Mouse (Mus musculus) hindbrain, embryonic 13.5 days (tissue): ENCODE data around the gene Gpx1. TPM values are rescaled to one million over a fixed set of nuclear protein-coding genes. Genes with fewer than 3 reads are reported as not detected.

Experiments
- ATAC-seq: fragments of 200-750 bp; cut with Nextera tagmentation; 2 replicates; pipeline ENCODE4 v1.8.0; 2017; ENCODE audit warnings: moderate TSS enrichment; ENCODE audit not compliant: low FRiP score
- H3K27ac ChIP-seq: fragments of 300-500 bp; sonication (generic); 2 replicates; pipeline ENCODE4 v1.5.1; 2015; ENCODE audit warnings: inconsistent platforms, mild to moderate bottlenecking, moderate library complexity
- H3K27me3 ChIP-seq: fragments of 300-500 bp; sonication (generic); 2 replicates; pipeline ENCODE4 v1.6.1; 2015; ENCODE audit warnings: mild to moderate bottlenecking, inconsistent platforms
- H3K36me3 ChIP-seq: fragments of 300-500 bp; sonication (generic); 2 replicates; pipeline ENCODE4 v1.6.1; 2015; ENCODE audit warnings: mild to moderate bottlenecking, inconsistent platforms
- H3K4me1 ChIP-seq: fragments of 300-500 bp; sonication (generic); replicated peaks from 2 replicates; pipeline ENCODE4 v1.6.1; 2015; ENCODE audit warnings: inconsistent platforms
- H3K4me2 ChIP-seq: fragments of 300-500 bp; sonication (generic); 2 replicates; pipeline ENCODE4 v1.6.1; 2015; ENCODE audit warnings: inconsistent platforms, mild to moderate bottlenecking, moderate library complexity
- H3K4me3 ChIP-seq: fragments of 300-500 bp; sonication (generic); 2 replicates; pipeline ENCODE4 v1.5.1; 2015; ENCODE audit warnings: mild to moderate bottlenecking, inconsistent platforms
- H3K9ac ChIP-seq: fragments of 300-500 bp; sonication (generic); 2 replicates; pipeline ENCODE4 v1.6.1; 2015; ENCODE audit warnings: mild to moderate bottlenecking, inconsistent platforms
- H3K9me3 ChIP-seq: fragments of 300-500 bp; sonication (generic); 2 replicates; pipeline ENCODE4 v1.6.1; 2016; ENCODE audit warnings: inconsistent platforms
- WGBS: fragments of 180-500 bp; shearing (Covaris S2); methylation state at CpG from one replicate; pipeline ENCODE4 v1.1.7; 2015; 5-methylcytosine and 5-hydroxymethylcytosine counted together
- polyA plus RNA-seq: library from polyadenylated mRNA; unstranded; fragments of >200 nt; fragmentation: Nextera tagmentation; extraction: Ambion mirVana; gene quantifications from 2 replicates; pipeline ENCODE4 v1.2.1, GENCODE M21; 2015

Gene Gpx1
- polyA plus RNA-seq, 1 experiment from 2014 or later = 518 TPM

GRCm38 (mm10) chr9:108341801-108342200, 3.1 kb downstream of the Gpx1 start:
- no peak for ATAC-seq
- Histone ChIP-seq H3K9me3 (no peaks in the 10 kb centered on the region), H3K27me3 (no peaks in the 10 kb centered on the region), H3K9ac (no peak overlapping the region), H3K4me3 (no peak overlapping the region), H3K4me2 (no peak overlapping the region), H3K4me1 (peaks cover 37% of the 10 kb centered on the region), H3K36me3 (no peaks in the 10 kb centered on the region), H3K27ac (no peak overlapping the region)

- Histone ChIP-seq H3K4me1 (peaks cover 38% of the 10 kb centered on the region), H3K27ac (no peak overlapping the region), H3K36me3 (no peaks in the 10 kb centered on the region), H3K9ac (peak overlapping the region; percentile 46; the same call in 1 of the 2 replicates), H3K4me3 (no peak overlapping the region), H3K27me3 (no peaks in the 10 kb centered on the region), H3K4me2 (no peak overlapping the region), H3K9me3 (no peaks in the 10 kb centered on the region)
- ATAC-seq = no peak
- WGBS = 55% methylated on average over 5 of the region's 5 CpGs
Observed at GRCm38 (mm10) chr9:108342301-108342831, 3.7 kb downstream of the Gpx1 start.

- Histone ChIP-seq H3K27me3 (no peaks in the 10 kb centered on the region), H3K36me3 (no peaks in the 10 kb centered on the region), H3K4me2 (no peak overlapping the region), H3K4me3 (no peak overlapping the region), H3K9me3 (no peaks in the 10 kb centered on the region), H3K9ac (no peak overlapping the region), H3K27ac (no peak overlapping the region), H3K4me1 (peaks cover 38% of the 10 kb centered on the region)
- no peak for ATAC-seq
- WGBS = 85% methylated on average over 3 of the region's 3 CpGs
Observed at GRCm38 (mm10) chr9:108343331-108343730, 4.6 kb downstream of the Gpx1 start.

GRCm38 (mm10) chr9:108343835-108344234, 5.1 kb downstream of the Gpx1 start:
- H3K4me1 ChIP-seq = peaks cover 38% of the 10 kb centered on the region
- 96% methylated on average over 1 of the region's 1 CpGs for WGBS
- no peaks in the 10 kb centered on the region for H3K36me3 ChIP-seq
- no peaks in the 10 kb centered on the region for H3K27me3 ChIP-seq
- no peak for ATAC-seq
- H3K9me3 ChIP-seq = no peaks in the 10 kb centered on the region
- no peak overlapping the region for H3K4me2 ChIP-seq
- no peak overlapping the region for H3K4me3 ChIP-seq
- H3K27ac ChIP-seq = no peak overlapping the region
- no peak overlapping the region for H3K9ac ChIP-seq

- no peak overlapping the region for H3K9ac ChIP-seq
- H3K27ac ChIP-seq = no peak overlapping the region
- no peaks in the 10 kb centered on the region for H3K27me3 ChIP-seq
- ATAC-seq = no peak
- no peak overlapping the region for H3K4me2 ChIP-seq
- peaks cover 43% of the 10 kb centered on the region for H3K4me1 ChIP-seq
- 85% methylated on average over 4 of the region's 4 CpGs for WGBS
- H3K4me3 ChIP-seq = no peak overlapping the region
- no peaks in the 10 kb centered on the region for H3K9me3 ChIP-seq
- H3K36me3 ChIP-seq = no peaks in the 10 kb centered on the region
Observed at GRCm38 (mm10) chr9:108344471-108344870, 5.8 kb downstream of the Gpx1 start.

GRCm38 (mm10) chr9:108347024-108347423, 8.3 kb downstream of the Gpx1 start:
- Histone ChIP-seq H3K9me3 (no peaks in the 10 kb centered on the region), H3K4me3 (peak overlapping the region; percentile 98), H3K9ac (peak overlapping the region; percentile 92), H3K27me3 (no peaks in the 10 kb centered on the region), H3K4me2 (peak overlapping the region; percentile 86), H3K27ac (peak overlapping the region; percentile 98), H3K4me1 (peaks cover 25% of the 10 kb centered on the region), H3K36me3 (peaks cover 24% of the 10 kb centered on the region)
- 9% methylated on average over 11 of the region's 11 CpGs for WGBS
- 0 out of 2 replicates have a peak, but pooled peaks have one; percentile 4 for ATAC-seq

GRCm38 (mm10) chr9:108347540-108348289, 9.0 kb downstream of the Gpx1 start, which contains the start of gene Usp4:
Gene Usp4 (plus strand): TSS chr9:108347853.
- Histone ChIP-seq H3K4me3 (peak within 1 kb of the TSS; percentile 98), H3K4me1 (peaks cover 25% of the 10 kb centered on the region), H3K9ac (peak within 1 kb of the TSS; percentile 92), H3K36me3 (peaks cover 31% of the 10 kb centered on the region), H3K4me2 (peak within 1 kb of the TSS; percentile 86), H3K9me3 (no peaks in the 10 kb centered on the region), H3K27me3 (no peaks in the 10 kb centered on the region), H3K27ac (peak within 1 kb of the TSS; percentile 98)
- under 1% methylated on average over 71 of the region's 75 CpGs for WGBS
- peak; percentile 97 for ATAC-seq

GRCm38 (mm10) chr9:108348290-108348680, 9.6 kb downstream of the Gpx1 start:
- peaks cover 36% of the 10 kb centered on the region for H3K36me3 ChIP-seq
- no peaks in the 10 kb centered on the region for H3K9me3 ChIP-seq
- peak overlapping the region; percentile 98 for H3K4me3 ChIP-seq
- peak overlapping the region; percentile 98 for H3K27ac ChIP-seq
- WGBS = 8% methylated on average over 14 of the region's 14 CpGs
- H3K4me2 ChIP-seq = peak overlapping the region; percentile 86
- ATAC-seq = no peak
- peak overlapping the region; percentile 92 for H3K9ac ChIP-seq
- H3K4me1 ChIP-seq = peaks cover 25% of the 10 kb centered on the region
- H3K27me3 ChIP-seq = no peaks in the 10 kb centered on the region

GRCm38 (mm10) chr9:108349727-108350126, 11.0 kb downstream of the Gpx1 start:
- no peak overlapping the region for H3K27ac ChIP-seq
- H3K36me3 ChIP-seq = peaks cover 51% of the 10 kb centered on the region
- peaks cover 25% of the 10 kb centered on the region for H3K4me1 ChIP-seq
- WGBS = 95% methylated on average over 4 of the region's 4 CpGs
- H3K4me2 ChIP-seq = no peak overlapping the region
- peak overlapping the region; percentile 1; the same call in 1 of the 2 replicates for H3K4me3 ChIP-seq
- ATAC-seq = no peak
- H3K9ac ChIP-seq = no peak overlapping the region
- no peaks in the 10 kb centered on the region for H3K9me3 ChIP-seq
- H3K27me3 ChIP-seq = no peaks in the 10 kb centered on the region

GRCm38 (mm10) chr9:108378234-108378633, 39.5 kb downstream of the Gpx1 start:
- peaks cover 95% of the 10 kb centered on the region for H3K36me3 ChIP-seq
- no peak for ATAC-seq
- no peak overlapping the region for H3K9ac ChIP-seq
- H3K4me3 ChIP-seq = no peak overlapping the region
- H3K4me1 ChIP-seq = no peaks in the 10 kb centered on the region
- WGBS = 96% methylated on average over 9 of the region's 9 CpGs
- no peak overlapping the region for H3K4me2 ChIP-seq
- H3K9me3 ChIP-seq = no peaks in the 10 kb centered on the region
- no peaks in the 10 kb centered on the region for H3K27me3 ChIP-seq
- H3K27ac ChIP-seq = no peak overlapping the region

- no peaks in the 10 kb centered on the region for H3K9me3 ChIP-seq
- no peaks in the 10 kb centered on the region for H3K27me3 ChIP-seq
- no peak overlapping the region for H3K4me2 ChIP-seq
- no peak overlapping the region for H3K27ac ChIP-seq
- no peak for ATAC-seq
- peaks cover 95% of the 10 kb centered on the region for H3K36me3 ChIP-seq
- H3K9ac ChIP-seq = no peak overlapping the region
- WGBS = 95% methylated on average over 5 of the region's 5 CpGs
- H3K4me3 ChIP-seq = no peak overlapping the region
- no peaks in the 10 kb centered on the region for H3K4me1 ChIP-seq
Observed at GRCm38 (mm10) chr9:108378736-108379135, 40.0 kb downstream of the Gpx1 start.

- H3K9ac ChIP-seq = no peak overlapping the region
- no peaks in the 10 kb centered on the region for H3K27me3 ChIP-seq
- peaks cover 95% of the 10 kb centered on the region for H3K36me3 ChIP-seq
- no peak for ATAC-seq
- no peaks in the 10 kb centered on the region for H3K4me1 ChIP-seq
- no peak overlapping the region for H3K4me3 ChIP-seq
- no peaks in the 10 kb centered on the region for H3K9me3 ChIP-seq
- H3K27ac ChIP-seq = no peak overlapping the region
- H3K4me2 ChIP-seq = no peak overlapping the region
- WGBS = 89% methylated on average over 4 of the region's 4 CpGs
Observed at GRCm38 (mm10) chr9:108379294-108379693, 40.6 kb downstream of the Gpx1 start.

GRCm38 (mm10) chr9:108381382-108381781, 42.7 kb downstream of the Gpx1 start:
- Histone ChIP-seq H3K27ac (no peak overlapping the region), H3K9me3 (no peaks in the 10 kb centered on the region), H3K4me3 (no peak overlapping the region), H3K27me3 (no peaks in the 10 kb centered on the region), H3K4me2 (no peak overlapping the region), H3K9ac (no peak overlapping the region), H3K36me3 (peaks cover 96% of the 10 kb centered on the region), H3K4me1 (no peaks in the 10 kb centered on the region)
- ATAC-seq = no peak
- 97% methylated on average over 9 of the region's 9 CpGs for WGBS
